Mouse (Mus musculus): Measurements from ENCODE around the gene Siva1. TPM values are rescaled to one million over a fixed set of nuclear protein-coding genes. Genes with fewer than 3 reads are reported as not detected.

The Siva1 gene
- total RNA-seq, 4 experiments from 2014 or later, result 22.2 to 26.3 (median 24.3) TPM

- DNase-seq (ENCODE audit: low spot score in 2 of 2), result no peak
Observed at GRCm38 (mm10) chr12:112654076-112654475, 9.6 kb downstream of the Siva1 start.

GRCm38 (mm10) chr12:112658619-112659018 is 14.1 kb downstream of the Siva1 start:
- DNase-seq (ENCODE audit: low spot score in 2 of 2), result no peak

DNA sequence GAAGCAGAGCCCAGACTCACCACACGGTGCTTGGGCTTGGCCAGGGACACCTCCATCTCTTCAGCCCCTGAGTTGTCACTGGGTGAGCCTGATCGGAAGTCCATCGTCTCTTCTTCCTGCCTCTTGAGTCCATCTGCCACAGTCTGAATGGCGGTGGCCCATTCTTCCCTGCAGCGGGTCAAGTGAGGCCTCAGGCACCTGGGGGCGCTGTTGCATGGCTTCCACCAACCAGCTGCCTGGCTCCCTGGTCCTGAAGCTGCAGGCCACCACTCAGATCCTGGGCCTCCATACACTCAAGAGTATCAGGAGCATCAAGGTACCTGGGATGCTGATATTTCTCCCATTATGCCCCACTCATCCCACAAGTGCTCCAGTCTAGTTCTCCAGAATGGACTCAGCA is 14.6 kb downstream of the Siva1 start:
- peak; percentile 40 to 56 for DNase-seq (ENCODE audit: low spot score in 2 of 2)

DNA sequence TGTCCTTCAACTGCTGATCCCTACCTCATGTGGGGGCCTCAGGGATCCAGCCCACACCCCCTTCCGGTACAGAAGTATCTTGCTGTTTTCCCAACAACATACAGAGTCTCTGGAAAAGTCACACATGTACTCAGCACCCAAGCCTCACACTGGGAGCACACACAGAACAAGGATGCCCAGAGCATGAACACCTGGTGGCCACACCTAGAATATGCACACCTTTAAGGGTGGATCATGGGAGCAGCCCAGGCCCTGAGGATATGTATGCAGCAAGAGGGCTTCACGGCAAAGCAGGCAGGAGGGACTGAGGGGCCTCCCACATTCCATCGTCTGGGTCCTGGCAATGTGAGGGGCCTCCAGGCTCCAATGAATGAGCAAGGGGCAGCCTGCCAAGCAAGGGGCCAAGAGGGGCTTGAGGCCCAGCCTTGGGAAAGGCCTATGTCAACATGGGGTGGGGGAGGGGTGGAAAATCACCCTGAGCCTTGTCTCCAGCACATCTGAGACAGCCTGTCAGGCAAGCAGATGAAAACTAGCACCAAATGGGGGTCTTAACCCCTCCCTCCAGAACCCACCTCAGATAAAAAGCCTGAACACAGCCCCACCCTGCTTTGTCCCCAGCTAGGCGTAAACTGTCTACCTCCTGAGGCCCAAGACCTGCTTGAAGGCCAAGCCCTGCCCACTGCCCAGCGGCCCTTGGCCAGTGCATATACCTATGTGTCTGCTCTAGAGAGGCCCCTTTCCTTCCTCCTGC is 16.3 kb downstream of the Siva1 start:
- DNase-seq (ENCODE audit: low spot score in 2 of 2), result no peak

GRCm38 (mm10) chr12:112661327-112661605 is 16.8 kb downstream of the Siva1 start:
- DNase-seq (ENCODE audit: low spot score in 2 of 2), result no peak

- DNase-seq (ENCODE audit: low spot score in 2 of 2), result no peak
Observed at GRCm38 (mm10) chr12:112661851-112662250, 17.4 kb downstream of the Siva1 start.

DNA sequence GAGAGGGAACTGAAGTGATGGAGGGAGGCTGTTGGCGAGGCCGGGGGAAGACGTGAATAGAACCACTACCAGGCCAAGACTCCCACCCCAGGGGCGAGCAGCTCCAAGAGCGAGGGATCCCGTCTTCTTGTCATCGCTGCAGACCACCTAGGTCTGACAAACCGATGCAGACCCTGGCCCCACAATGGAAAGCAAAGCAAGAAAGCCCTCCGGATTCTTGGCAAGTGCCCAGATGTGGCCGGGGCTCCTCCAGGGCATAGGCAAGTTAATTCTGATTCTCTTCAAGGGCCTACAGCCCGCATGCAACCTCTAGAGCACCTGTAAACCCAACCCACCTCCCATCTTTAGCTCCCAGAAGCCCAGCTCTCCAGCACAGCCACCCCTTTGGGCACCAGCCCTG is 18.8 kb downstream of the Siva1 start:
- DNase-seq (ENCODE audit: low spot score in 2 of 2), result no peak

DNA sequence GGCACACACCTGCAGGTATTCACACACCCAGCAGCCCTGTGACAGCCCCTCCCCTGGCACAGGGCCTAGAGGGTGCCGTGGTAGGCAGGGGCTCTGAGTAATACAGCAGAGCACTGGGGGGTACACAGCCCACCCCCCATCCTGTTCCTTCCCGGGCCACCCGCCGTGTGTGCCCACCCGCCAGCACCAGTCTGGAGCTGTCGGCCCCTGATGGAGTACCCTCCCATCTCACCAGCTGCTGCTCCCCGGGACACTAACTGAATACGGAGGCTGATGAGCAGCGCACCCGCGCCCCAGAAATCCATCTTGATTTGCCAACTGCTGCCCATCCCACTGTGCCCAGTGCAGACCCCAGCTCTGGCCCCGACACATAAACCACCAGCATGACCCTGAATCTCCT is 19.2 kb downstream of the Siva1 start:
- DNase-seq (ENCODE audit: low spot score in 2 of 2), result no peak

DNA sequence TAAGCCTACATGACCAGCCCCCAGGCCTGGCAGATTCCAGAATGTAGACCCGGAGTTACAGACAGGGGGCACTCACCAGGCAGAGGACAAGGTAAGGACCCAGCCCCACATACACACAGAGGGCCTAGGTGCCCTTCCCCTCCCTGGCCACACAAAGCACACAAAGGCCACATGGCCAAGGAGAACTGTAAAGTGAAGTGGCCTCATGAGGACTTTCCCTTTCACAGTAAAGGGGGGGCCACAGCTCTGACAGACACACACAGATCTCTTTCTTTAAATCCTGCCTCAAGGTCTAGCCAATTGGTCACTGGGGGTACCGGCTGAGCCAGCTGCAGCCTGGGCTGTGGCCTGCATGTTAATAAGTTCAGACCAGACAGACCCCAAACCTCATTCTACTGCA is 19.6 kb downstream of the Siva1 start:
- no peak for DNase-seq (ENCODE audit: low spot score in 2 of 2)

GRCm38 (mm10) chr12:112664656-112665055 is 20.2 kb downstream of the Siva1 start:
- no peak for DNase-seq (ENCODE audit: low spot score in 2 of 2)

DNA sequence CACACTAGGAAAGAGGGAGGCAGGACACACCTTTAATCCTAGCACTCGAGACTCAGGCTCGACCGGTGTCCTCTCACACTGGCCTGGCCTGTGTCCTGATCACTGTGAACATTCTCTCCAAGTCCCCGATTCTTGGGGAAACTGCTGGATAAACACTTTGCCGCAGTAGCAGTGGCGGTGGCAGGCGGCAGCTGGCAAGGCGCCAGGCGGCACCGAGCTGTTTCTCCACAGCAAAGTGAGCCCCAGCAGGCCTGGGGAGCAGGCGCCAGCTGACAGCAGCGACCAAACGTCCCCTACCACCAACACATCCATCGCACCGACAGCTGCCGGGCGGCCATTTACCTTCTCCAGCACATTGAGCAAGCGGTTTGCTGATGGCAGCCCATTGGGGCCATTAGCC is 21.0 kb downstream of the Siva1 start:
- DNase-seq (ENCODE audit: low spot score in 2 of 2), result peak in 1 of 2 experiments; percentile 40

DNA sequence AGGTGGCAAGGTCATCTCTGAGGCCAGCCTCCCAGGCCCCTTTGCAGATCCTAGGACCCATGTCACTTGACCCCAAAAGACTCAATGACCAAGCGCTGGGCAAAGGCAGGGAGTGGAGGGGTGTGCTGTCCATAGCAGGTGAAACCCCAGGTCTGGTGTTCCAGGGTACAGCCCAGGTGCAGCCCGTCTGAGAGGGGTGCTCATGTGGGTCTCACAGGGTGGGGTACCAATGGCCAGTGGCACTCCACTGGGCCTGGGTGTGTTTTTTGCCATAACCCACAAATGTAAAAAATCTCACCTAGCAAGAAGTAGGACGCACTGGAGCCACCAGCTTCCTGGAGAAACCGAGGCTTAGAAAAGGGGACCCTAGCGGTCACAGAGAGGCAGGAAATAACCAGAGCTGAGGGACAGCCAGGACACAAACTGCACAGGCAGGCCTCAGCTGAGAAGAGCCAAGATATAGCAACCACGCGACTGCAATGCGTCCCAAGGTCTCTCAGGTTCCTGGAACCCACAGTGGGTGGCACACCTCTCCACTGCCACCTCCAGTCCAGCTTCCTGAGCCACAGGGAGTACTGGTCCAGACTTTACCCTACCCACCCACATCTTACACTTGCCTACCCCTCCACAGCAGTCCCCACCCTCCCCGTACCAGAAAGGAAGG is 21.5 kb downstream of the Siva1 start:
- DNase-seq (ENCODE audit: low spot score in 2 of 2), result no peak

DNA sequence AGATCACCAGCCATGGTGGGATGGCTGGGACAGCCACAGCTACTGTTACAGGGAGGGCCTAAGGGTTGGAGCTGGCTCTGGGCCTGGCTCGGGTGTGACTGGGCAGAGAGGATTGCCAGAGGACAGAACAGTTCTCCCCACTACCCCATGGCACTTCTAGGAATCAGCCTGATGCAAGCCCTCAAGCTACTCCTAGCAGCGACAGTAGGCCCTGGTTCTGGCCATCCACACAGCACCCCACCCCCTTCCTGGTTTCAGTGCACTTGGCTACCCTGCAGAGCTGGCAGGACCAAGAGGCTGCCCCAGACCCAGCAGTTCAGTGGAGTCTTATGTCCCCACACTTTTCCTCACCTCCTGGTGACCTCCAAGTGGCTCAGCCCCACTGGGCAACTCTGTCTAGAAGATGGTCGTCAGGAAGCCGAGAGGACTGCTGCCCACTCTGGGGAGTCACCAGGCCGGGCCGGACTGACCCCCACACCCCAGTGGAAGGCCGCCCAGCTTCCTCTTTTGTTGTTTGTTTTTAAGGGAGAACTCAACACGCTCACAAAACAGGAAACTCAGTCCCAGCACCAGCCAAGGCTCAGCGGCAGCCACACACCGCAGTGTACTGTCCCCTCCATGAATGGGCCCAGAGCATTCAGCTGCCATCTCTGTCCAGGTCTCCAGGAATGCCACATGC is 23.3 kb downstream of the Siva1 start:
- peak; percentile 48 to 51 for DNase-seq (ENCODE audit: low spot score in 2 of 2)

DNA sequence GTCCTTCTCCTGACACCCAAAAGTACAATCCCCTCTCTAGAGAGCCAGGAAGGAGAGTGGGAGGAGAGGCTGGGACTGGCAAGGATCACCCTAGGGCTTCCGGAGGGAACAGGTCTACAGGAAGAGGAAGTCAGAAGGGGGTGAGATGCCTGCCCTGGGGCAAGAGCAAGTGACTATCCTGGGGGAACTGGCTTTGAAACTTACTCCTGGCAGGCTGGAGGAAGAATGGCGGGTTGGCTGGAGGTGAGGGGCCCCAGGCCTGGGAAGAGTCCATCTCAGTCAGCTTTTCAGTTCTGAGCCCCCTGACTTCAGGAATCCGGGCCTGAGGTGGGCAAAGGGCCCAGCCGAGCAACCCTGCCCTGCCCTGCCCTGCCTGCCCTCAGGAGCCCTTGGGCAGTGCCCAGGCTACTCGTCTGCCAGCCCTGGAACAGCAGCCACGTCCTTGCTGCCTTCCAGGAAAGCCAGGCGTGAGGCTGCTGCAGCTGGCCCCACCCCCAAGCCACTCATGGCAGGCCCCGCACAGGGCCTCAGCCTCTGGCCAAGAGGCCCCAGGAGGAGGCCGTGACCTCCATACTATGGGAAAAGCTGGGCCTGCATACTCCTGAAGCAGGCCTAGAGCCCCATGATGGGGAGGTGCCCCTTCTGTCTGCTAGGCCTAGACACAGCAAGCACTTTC is 26.4 kb downstream of the Siva1 start:
- DNase-seq (ENCODE audit: low spot score in 2 of 2), result peak; percentile 68 to 84

DNA sequence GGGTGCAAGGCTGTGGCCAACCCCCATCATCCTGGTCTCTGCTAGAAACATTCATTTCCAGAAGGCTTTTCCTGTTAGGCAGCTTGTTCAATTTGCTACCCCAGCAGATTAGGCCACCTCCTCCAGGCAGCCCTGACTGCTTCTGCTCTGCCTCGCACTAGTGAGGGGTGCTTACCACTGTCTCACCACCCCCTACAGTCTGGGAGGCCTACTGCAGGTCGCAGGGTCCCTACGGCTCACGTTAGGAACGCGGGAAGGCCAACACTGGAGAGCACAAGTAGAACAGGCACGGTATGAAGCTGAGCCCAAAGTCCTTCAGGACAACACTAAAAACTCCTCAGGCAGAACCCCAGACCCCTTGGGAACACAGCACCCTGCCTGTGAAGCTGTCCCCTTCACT is 27.4 kb downstream of the Siva1 start:
- DNase-seq (ENCODE audit: low spot score in 2 of 2), result no peak

- peak in 1 of 2 experiments; percentile 33 for DNase-seq (ENCODE audit: low spot score in 2 of 2)
Observed at GRCm38 (mm10) chr12:112672744-112673575, 28.5 kb downstream of the Siva1 start.

DNA sequence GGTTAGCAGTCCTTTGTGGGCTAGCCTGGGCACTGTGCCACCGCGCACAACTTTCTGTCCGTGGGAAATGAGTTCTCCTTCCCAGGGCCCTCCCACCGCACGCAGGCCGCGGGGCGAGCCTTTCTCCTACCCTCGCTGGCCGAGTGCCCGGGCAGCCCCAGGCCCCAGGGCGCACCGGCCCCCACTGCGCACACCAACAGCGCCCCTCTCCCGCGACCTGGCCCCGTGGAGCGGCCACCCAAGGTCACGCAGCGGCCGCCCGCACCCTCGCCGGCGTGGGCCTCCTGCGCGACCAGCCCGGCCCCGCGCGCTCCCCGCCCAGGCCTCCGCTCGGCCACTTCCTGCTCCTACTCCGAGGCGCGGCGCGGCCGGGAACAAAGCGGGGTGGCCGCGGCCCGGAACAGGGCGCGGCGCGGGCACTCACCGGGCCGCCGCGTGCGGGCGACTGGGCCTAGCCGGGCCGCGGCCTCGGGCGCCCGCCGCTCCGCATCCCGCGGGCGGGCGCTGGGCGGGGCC is 29.2 kb downstream of the Siva1 start:
- peak in 1 of 2 experiments; percentile 34 for DNase-seq (ENCODE audit: low spot score in 2 of 2)

DNA sequence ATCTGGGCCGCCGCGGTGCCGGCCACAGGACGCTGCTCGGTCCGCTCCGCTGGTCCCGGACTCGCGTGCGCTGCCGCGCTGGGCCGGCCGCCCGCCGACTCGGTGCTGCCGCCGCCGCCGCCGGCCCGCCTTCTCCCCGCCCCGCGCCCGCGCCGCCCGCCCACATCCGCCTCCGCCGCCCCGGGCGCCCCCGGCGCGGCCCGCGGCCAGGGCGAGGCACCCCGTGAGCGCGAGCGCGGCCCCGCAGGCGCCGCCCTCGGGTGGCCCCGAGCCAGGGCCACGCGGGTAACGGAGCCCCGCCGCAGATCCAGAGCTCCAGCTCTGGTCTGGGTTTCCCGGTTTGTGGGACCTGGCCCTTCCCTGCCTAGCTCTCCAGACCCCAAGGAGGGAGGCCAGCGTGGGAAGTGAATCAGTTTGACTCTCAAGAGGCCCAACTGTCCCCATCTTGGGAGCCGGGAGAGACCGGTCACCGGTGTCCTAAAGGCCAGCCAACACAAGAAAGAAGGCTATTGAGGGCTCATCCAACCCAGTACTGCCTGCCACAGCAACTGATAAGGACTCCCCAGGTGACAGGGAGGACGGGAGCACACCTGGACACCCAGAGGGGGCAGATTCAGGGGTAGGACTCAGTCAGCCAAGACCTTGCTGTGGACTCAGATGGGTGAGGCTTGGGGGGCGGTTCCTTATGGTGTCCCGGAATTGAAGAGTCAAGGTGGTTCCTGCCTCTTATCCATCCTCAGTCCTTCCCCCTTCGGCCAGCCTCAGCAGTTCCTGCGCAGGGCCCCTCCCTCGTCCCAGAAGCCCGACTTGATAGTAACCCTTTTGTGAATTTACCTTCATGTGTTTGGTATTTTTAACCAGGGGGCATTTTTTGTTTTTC is 29.9 kb downstream of the Siva1 start, which contains the start of gene Akt1:
Akt1 (minus strand) TSS at position 753 of the 880 bp plus-strand sequence.
- peak in 1 of 2 experiments; percentile 42 for DNase-seq (ENCODE audit: low spot score in 2 of 2)

DNA sequence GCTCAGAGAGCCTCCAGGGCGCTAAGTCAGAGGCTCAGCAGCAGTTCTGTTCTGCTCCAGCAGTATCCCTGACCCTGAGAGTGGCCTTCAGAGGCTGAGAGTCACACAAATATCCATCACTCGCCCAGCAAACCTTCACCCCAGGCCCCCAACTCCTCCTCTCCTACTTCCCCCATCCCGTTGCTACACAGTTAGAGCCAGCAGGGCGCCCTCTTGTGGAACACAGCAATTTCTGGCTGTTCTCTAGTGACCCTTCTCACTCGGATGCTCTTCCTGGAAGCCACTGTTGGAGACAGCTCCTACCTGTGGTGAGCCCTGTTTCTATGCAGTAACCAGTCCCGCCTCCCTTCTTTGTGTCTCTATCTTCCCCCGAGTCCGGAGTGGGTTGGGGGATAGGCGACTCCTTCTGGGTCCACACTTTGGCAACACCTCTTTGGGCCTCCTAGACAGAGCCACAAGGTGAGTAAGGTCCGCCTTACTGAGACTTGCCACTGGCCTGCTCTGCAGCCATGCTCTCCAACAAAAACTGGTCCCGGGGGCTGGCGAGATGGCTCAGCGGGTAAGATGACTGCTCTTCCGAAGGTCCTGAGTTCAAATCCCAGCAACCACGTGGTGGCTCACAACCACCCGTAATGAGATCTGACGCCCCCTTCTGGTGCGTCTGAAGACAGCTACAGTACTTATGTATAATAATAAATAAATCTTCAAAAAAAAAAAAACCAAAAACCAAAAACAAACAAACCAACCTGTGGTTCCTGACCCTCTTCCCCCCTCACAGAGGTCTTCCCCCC is 31.0 kb downstream of the Siva1 start:
- DNase-seq (ENCODE audit: low spot score in 2 of 2), result peak; percentile 66 to 71

Measured in gastrocnemius, adult 8-10 months (tissue).